Mouse (Mus musculus) embryonic facial prominence, embryonic 12.5 days (tissue): Measurements from ENCODE around the gene Adar. TPM values are rescaled to one million over a fixed set of nuclear protein-coding genes. Genes with fewer than 3 reads are reported as not detected.
A peak's percentile ranks its signal among the peaks of the same experiment; 100 is the strongest.

Experiments
- ATAC-seq: fragments of 200-750 bp; cut with Nextera tagmentation; 2 replicates; pipeline ENCODE4 v1.8.0; 2017; ENCODE audit not compliant: insufficient number of reproducible peaks, insufficient read depth, low FRiP score, low TSS enrichment
- H3K27ac ChIP-seq: fragments of 300-500 bp; sonication (generic); 2 replicates; pipeline ENCODE4 v1.5.1; 2016; ENCODE audit warnings: mild to moderate bottlenecking
- H3K27me3 ChIP-seq: fragments of 300-500 bp; sonication (generic); 2 replicates; pipeline ENCODE4 v1.6.1; 2016; ENCODE audit warnings: mild to moderate bottlenecking, moderate library complexity
- H3K36me3 ChIP-seq: fragments of 300-500 bp; sonication (generic); 2 replicates; pipeline ENCODE4 v1.6.1; 2016; ENCODE audit warnings: mild to moderate bottlenecking
- H3K4me1 ChIP-seq: fragments of 300-500 bp; sonication (generic); 2 replicates; pipeline ENCODE4 v1.6.1; 2016
- H3K4me2 ChIP-seq: fragments of 300-500 bp; sonication (generic); replicated peaks from 2 replicates; pipeline ENCODE4 v1.6.1; 2016; ENCODE audit warnings: mild to moderate bottlenecking, moderate library complexity
- H3K4me3 ChIP-seq: fragments of 300-500 bp; sonication (generic); 2 replicates; pipeline ENCODE4 v1.5.1; 2016; ENCODE audit warnings: mild to moderate bottlenecking
- H3K9ac ChIP-seq: fragments of 300-500 bp; sonication (generic); 2 replicates; pipeline ENCODE4 v1.6.1; 2016; ENCODE audit warnings: mild to moderate bottlenecking, moderate library complexity
- H3K9me3 ChIP-seq: fragments of 300-500 bp; sonication (generic); 2 replicates; pipeline ENCODE4 v1.6.1; 2016; ENCODE audit warnings: mild to moderate bottlenecking, moderate library complexity
- WGBS: fragments of 180-500 bp; shearing (Covaris S2); methylation state at CpG from one replicate; pipeline ENCODE4 v1.1.7; 2016; 5-methylcytosine and 5-hydroxymethylcytosine counted together
- polyA plus RNA-seq: library from polyadenylated mRNA; unstranded; fragments of >200 nt; fragmentation: Nextera tagmentation; extraction: Ambion mirVana; gene quantifications from 2 replicates; pipeline ENCODE4 v1.2.1, GENCODE M21; 2016

The Adar gene
- polyA plus RNA-seq, 1 experiment from 2014 or later: 15.1 TPM

DNA sequence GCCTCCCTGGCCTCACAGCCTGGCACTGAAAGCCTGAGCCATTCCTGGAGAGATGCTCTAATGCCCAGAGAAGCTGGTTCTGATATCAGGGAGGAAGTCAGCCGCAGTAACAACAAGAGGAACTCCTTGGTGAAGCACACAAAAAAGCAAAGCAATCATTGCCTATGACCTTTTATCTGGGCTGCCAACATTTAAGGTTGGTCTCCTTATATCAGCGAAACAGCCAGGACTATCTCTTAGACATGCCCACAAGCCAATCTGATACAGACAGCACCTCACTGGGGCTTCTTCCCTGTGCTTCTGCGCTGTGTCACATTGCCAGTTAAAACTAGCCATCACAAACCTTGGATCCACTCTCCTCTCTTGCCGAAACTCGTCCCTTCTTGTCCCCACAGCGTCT is 23.7 kb downstream of the Adar start:
- Histone ChIP-seq H3K9ac (no peak overlapping the region), H3K4me3 (no peak overlapping the region), H3K4me1 (no peaks in the 10 kb centered on the region), H3K27ac (no peak overlapping the region), H3K4me2 (no peak overlapping the region), H3K36me3 (peaks cover 28% of the 10 kb centered on the region), H3K9me3 (no peaks in the 10 kb centered on the region), H3K27me3 (no peaks in the 10 kb centered on the region)
- ATAC-seq: no peak
- 94% methylated on average over 6 of the region's 6 CpGs for WGBS

DNA sequence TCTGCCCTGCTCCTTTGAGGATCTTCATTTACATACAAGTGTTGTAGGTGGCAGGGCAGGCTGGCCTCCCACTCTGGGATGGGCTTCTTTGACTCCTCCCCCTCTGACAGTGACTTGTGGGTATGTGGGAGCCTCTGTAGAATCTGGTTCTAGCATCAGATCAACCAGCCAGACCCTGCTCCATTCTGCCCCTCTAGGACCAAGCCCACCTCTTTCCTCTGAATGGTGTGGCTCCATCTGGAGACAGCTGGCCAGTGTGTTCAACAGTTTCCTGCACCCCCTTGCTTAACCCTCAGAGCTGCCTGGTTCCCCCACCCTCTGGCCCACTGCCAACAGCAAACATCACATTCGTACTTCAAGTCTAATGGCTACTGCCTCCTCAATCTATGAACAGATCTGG is 37.5 kb downstream of the Adar start:
- no peaks in the 10 kb centered on the region for H3K27me3 ChIP-seq
- H3K36me3 ChIP-seq: peaks cover 51% of the 10 kb centered on the region
- no peak overlapping the region for H3K9ac ChIP-seq
- WGBS: 64% methylated on average over 1 of the region's 1 CpGs
- no peak for ATAC-seq
- H3K9me3 ChIP-seq: no peaks in the 10 kb centered on the region
- no peaks in the 10 kb centered on the region for H3K4me1 ChIP-seq
- H3K27ac ChIP-seq: no peak overlapping the region
- no peak overlapping the region for H3K4me3 ChIP-seq
- H3K4me2 ChIP-seq: no peak overlapping the region

GRCm38 (mm10) chr3:89755283-89755682 is 40.5 kb downstream of the Adar start:
- Histone ChIP-seq H3K27me3 (no peaks in the 10 kb centered on the region), H3K4me1 (no peaks in the 10 kb centered on the region), H3K27ac (no peak overlapping the region), H3K4me2 (no peak overlapping the region), H3K9me3 (no peaks in the 10 kb centered on the region), H3K9ac (no peak overlapping the region), H3K36me3 (peaks cover 23% of the 10 kb centered on the region), H3K4me3 (no peak overlapping the region)
- WGBS: 79% methylated on average over 6 of the region's 6 CpGs
- no peak for ATAC-seq

DNA sequence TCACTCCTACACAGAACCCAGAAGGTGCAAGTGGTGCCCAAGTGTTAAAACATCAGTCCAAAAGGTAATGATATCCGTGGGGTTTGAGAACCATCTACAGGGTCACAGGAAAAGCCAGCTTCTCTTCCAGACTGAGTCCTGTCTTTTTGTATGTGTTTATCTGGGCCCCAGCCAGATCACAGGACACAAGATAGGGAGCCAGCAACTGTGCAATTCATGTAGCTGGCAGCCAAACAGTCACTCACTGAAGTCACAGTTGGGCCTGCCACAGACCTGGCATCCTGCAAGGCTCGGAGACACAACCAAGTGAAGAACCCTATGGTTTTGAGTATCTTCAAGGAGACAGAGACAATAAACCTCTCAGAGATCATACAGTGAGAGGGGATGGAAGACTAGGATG is 43.0 kb downstream of the Adar start:
- H3K27me3 ChIP-seq: no peaks in the 10 kb centered on the region
- H3K4me2 ChIP-seq: no peak overlapping the region
- no peak for ATAC-seq
- no peaks in the 10 kb centered on the region for H3K9me3 ChIP-seq
- H3K36me3 ChIP-seq: no peaks in the 10 kb centered on the region
- 0 out of 2 replicates have a peak overlapping the region, but pooled peaks have one; percentile 6 for H3K27ac ChIP-seq
- no peaks in the 10 kb centered on the region for H3K4me1 ChIP-seq
- H3K9ac ChIP-seq: no peak overlapping the region
- WGBS: 91% methylated on average over 2 of the region's 2 CpGs
- H3K4me3 ChIP-seq: no peak overlapping the region

DNA sequence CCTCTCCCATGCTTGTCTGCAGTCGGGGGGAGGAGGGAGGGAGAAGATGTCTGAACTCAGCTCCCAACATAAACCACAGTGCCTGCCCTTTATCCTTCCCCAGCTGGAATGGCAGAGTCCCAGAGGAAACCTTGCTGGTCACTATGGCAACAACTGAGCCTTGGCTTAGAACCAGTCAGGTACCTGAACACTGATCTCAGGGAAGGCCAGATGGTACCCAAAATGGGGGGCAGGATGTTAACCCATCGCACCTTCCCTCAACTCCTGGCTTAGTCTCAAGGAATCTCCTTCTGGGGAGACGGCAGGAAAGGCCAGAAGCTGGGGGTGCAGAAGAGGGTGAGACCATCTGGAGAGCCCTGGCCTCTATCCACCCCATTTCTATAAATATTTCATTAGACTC is 45.0 kb downstream of the Adar start:
- ATAC-seq: no peak
- Histone ChIP-seq H3K4me1 (peaks cover 10% of the 10 kb centered on the region; the same call in 1 of the 2 replicates), H3K27me3 (no peaks in the 10 kb centered on the region), H3K9ac (no peak overlapping the region), H3K4me2 (no peak overlapping the region), H3K4me3 (no peak overlapping the region), H3K36me3 (no peaks in the 10 kb centered on the region), H3K9me3 (no peaks in the 10 kb centered on the region), H3K27ac (no peak overlapping the region)
- WGBS: 59% methylated on average over 3 of the region's 3 CpGs

GRCm38 (mm10) chr3:89764119-89764724 is 49.4 kb downstream of the Adar start, which contains the start of gene Chrnb2:
TSS of gene Chrnb2 (minus strand) at chr3:89764632.
- Histone ChIP-seq H3K27me3 (no peaks in the 10 kb centered on the region), H3K36me3 (no peaks in the 10 kb centered on the region), H3K27ac (0 out of 2 replicates have a peak within 1 kb of the TSS, but pooled peaks have one; percentile 13), H3K4me2 (peak within 1 kb of the TSS; percentile 43), H3K9ac (no peak within 1 kb of the TSS), H3K9me3 (no peaks in the 10 kb centered on the region), H3K4me3 (peak within 1 kb of the TSS; percentile 23), H3K4me1 (peaks cover 10% of the 10 kb centered on the region; the same call in 1 of the 2 replicates)
- peak; percentile 56; the same call in 1 of the 2 replicates for ATAC-seq
- under 1% methylated on average over 36 of the region's 36 CpGs for WGBS

DNA sequence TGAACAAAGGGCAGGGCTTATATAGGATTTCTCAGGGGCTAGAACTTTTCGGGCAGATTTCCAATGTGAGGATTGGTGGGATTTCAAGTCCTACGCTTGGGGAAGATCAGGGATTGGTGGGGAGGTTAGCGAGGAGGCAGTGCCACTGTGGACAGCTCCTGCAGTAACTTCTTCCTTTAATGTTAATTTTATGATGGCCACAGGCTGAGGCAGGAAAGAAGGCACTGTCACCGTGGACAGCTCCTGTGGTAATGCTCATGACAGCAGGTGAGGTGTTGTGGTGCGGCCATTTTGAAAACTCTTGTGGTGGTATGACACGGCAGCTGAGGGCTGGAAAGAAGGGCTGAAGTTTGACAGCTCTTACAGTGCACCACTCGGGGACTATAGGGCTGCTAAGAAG is 54.8 kb downstream of the Adar start:
- ATAC-seq: no peak
- WGBS: 68% methylated on average over 7 of the region's 7 CpGs
- Histone ChIP-seq H3K36me3 (no peaks in the 10 kb centered on the region), H3K27ac (no peak overlapping the region), H3K27me3 (no peaks in the 10 kb centered on the region), H3K4me1 (peaks cover 15% of the 10 kb centered on the region), H3K9me3 (no peaks in the 10 kb centered on the region), H3K4me2 (no peak overlapping the region), H3K4me3 (no peak overlapping the region), H3K9ac (no peak overlapping the region)

GRCm38 (mm10) chr3:89770425-89771002 is 55.7 kb downstream of the Adar start:
- Histone ChIP-seq H3K4me1 (peaks cover 24% of the 10 kb centered on the region), H3K4me3 (no peak overlapping the region), H3K27me3 (no peaks in the 10 kb centered on the region), H3K36me3 (no peaks in the 10 kb centered on the region), H3K9me3 (no peaks in the 10 kb centered on the region), H3K9ac (no peak overlapping the region), H3K4me2 (no peak overlapping the region), H3K27ac (no peak overlapping the region)
- WGBS: 44% methylated on average over 2 of the region's 2 CpGs
- ATAC-seq: no peak

- peak; percentile 75 for ATAC-seq
- Histone ChIP-seq H3K36me3 (peaks cover 17% of the 10 kb centered on the region), H3K27ac (peak overlapping the region; percentile 97), H3K4me3 (peak overlapping the region; percentile 96), H3K27me3 (no peaks in the 10 kb centered on the region), H3K9me3 (no peaks in the 10 kb centered on the region), H3K4me2 (peak overlapping the region; percentile 85), H3K9ac (peak overlapping the region; percentile 99), H3K4me1 (peaks cover 27% of the 10 kb centered on the region)
- WGBS: 2% methylated on average over 17 of the region's 17 CpGs
Measured at GRCm38 (mm10) chr3:89772588-89772967, 57.8 kb downstream of the Adar start.

DNA sequence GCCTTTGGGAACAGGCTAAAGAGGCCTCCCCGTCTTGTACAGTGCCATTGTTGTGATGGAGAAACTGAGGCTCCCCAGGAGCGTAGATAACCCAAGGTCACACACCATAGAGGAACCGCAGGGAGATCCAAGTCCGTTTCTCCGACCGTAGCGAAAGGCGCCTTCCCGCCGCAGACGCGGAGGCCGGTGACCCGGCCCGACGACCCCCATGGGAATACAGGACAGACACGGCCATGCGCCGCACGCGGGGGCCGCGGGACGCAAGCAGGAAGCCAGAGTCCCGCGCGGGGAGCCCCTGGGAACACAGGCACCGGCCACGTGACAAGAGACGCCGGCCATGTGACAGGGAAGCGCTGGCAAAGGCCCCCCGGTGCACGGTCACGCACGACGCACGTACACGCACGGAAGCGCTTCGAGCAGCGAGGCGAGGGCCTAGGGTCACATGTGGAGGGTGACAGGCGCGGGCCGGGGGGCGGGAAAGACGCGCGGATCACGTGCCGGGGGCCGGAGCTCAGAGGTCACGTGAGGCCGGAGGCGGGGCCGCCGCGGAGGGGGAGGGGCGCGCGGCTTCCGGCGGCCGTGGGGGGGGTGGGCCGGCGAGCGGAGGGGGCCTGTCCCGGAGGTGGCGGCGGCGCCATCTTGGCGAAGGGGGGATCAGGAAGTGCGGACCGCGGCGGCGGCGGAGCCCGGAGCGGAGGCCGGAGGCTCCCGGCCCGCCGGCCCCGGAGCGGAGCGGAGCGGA is 58.3 kb downstream of the Adar start, which contains the start of gene Ube2q1:
Gene Ube2q1, plus strand, starts transcription at position 649 of the 742 bp plus-strand sequence.
- Histone ChIP-seq H3K9ac (peak within 1 kb of the TSS; percentile 99), H3K9me3 (no peaks in the 10 kb centered on the region), H3K4me3 (peak within 1 kb of the TSS; percentile 96), H3K4me1 (peaks cover 27% of the 10 kb centered on the region), H3K27me3 (no peaks in the 10 kb centered on the region), H3K4me2 (peak within 1 kb of the TSS; percentile 85), H3K27ac (peak within 1 kb of the TSS; percentile 97), H3K36me3 (peaks cover 23% of the 10 kb centered on the region)
- WGBS: 1% methylated on average over 77 of the region's 90 CpGs
- peak; percentile 93 for ATAC-seq

- H3K4me2 ChIP-seq: peak overlapping the region; percentile 85
- H3K36me3 ChIP-seq: peaks cover 29% of the 10 kb centered on the region
- peak overlapping the region; percentile 96 for H3K4me3 ChIP-seq
- H3K27me3 ChIP-seq: no peaks in the 10 kb centered on the region
- ATAC-seq: peak; percentile 12; the same call in 1 of the 2 replicates
- no peaks in the 10 kb centered on the region for H3K9me3 ChIP-seq
- 1% methylated on average over 34 of the region's 37 CpGs for WGBS
- H3K27ac ChIP-seq: peak overlapping the region; percentile 97
- peaks cover 27% of the 10 kb centered on the region for H3K4me1 ChIP-seq
- H3K9ac ChIP-seq: peak overlapping the region; percentile 99
Measured at GRCm38 (mm10) chr3:89773740-89774211, 59.0 kb downstream of the Adar start.
